Mouse (Mus musculus): ENCODE measurements around the gene Mast1. TPM values are rescaled to one million over a fixed set of nuclear protein-coding genes. Genes with fewer than 3 reads are reported as not detected.

Gene Mast1
- total RNA-seq (2021) = not detected
- long read RNA-seq, experiment 1 = 0 reads
- long read RNA-seq, experiment 2 = 0 reads

- peak; percentile 34 for DNase-seq
Measured at GRCm38 (mm10) chr8:84936962-84937546, at the start of gene Mast1. Gene Mast1 (minus strand): TSS chr8:84937359.

GRCm38 (mm10) chr8:84986379-84986945 lies 49.3 kb upstream of the Mast1 start:
- no peak for DNase-seq

- peak; percentile 88 for DNase-seq
Measured at GRCm38 (mm10) chr8:84985684-84986378, 48.7 kb upstream of the Mast1 start.

GRCm38 (mm10) chr8:84985049-84985683 lies 48.0 kb upstream of the Mast1 start:
- DNase-seq = no peak

- DNase-seq = peak; percentile 26
Measured at GRCm38 (mm10) chr8:84984294-84985048, 47.3 kb upstream of the Mast1 start.

- DNase-seq = no peak
Measured at GRCm38 (mm10) chr8:84982499-84983011, 45.4 kb upstream of the Mast1 start.

GRCm38 (mm10) chr8:84981644-84982498 lies 44.7 kb upstream of the Mast1 start:
- no peak for DNase-seq

- peak; percentile 57 for DNase-seq
Measured at GRCm38 (mm10) chr8:84980622-84981358, 43.6 kb upstream of the Mast1 start.

GRCm38 (mm10) chr8:84979599-84980421 lies 42.7 kb upstream of the Mast1 start:
- DNase-seq = peak; percentile 93

GRCm38 (mm10) chr8:84978248-84978940 lies 41.2 kb upstream of the Mast1 start, which contains the start of gene Junb:
Gene Junb (minus strand): TSS chr8:84978718.
- DNase-seq = peak; percentile 98

GRCm38 (mm10) chr8:84977435-84978247 lies 40.5 kb upstream of the Mast1 start:
- DNase-seq = peak; percentile 63

GRCm38 (mm10) chr8:84976763-84977434 lies 39.7 kb upstream of the Mast1 start:
- DNase-seq = no peak

GRCm38 (mm10) chr8:84976031-84976762 lies 39.0 kb upstream of the Mast1 start:
- peak; percentile 94 for DNase-seq

GRCm38 (mm10) chr8:84975434-84975833 lies 38.3 kb upstream of the Mast1 start:
- peak; percentile 48 for DNase-seq

- DNase-seq = no peak
Measured at GRCm38 (mm10) chr8:84974543-84975142, 37.5 kb upstream of the Mast1 start.

All from gastrocnemius, postnatal 25 days (tissue).